Mouse (Mus musculus) cerebellum, adult 9-10 months (tissue): ENCODE data around the gene Pcbp4.
"Not testable (repeated sequence)": the region's sequence is repeated elsewhere in the genome, so short reads cannot be mapped to it uniquely, and the experiment has no call there.

Source experiments
- DNase-seq: peaks from one replicate; pipeline ENCODE4 v3.0.0; 2022

Pcbp4 gene

GRCm38 (mm10) chr9:106482578-106483115, 29.6 kb downstream of the Pcbp4 start:
- DNase-seq: no peak

- DNase-seq: no peak
Observed at GRCm38 (mm10) chr9:106483136-106483535, 30.0 kb downstream of the Pcbp4 start.

GRCm38 (mm10) chr9:106483606-106484005, 30.5 kb downstream of the Pcbp4 start:
- DNase-seq: no peak

- no peak for DNase-seq
Observed at GRCm38 (mm10) chr9:106485076-106485475, 32.0 kb downstream of the Pcbp4 start.

GRCm38 (mm10) chr9:106487602-106488001, 34.5 kb downstream of the Pcbp4 start:
- not testable (repeated sequence) for DNase-seq

- DNase-seq: no peak
Observed at GRCm38 (mm10) chr9:106499667-106500066, 46.6 kb downstream of the Pcbp4 start, which contains the start of gene Iqcf1. TSS of gene Iqcf1 (plus strand) at chr9:106499967.

- no peak for DNase-seq
Observed at GRCm38 (mm10) chr9:106501846-106502245, 48.8 kb downstream of the Pcbp4 start.

- no peak for DNase-seq
Observed at GRCm38 (mm10) chr9:106504246-106504645, 51.2 kb downstream of the Pcbp4 start.

- no peak for DNase-seq
Observed at GRCm38 (mm10) chr9:106509356-106509755, 56.3 kb downstream of the Pcbp4 start.

GRCm38 (mm10) chr9:106512729-106513450, 59.8 kb downstream of the Pcbp4 start:
- DNase-seq: no peak

- DNase-seq: no peak
Observed at GRCm38 (mm10) chr9:106513566-106513965, 60.5 kb downstream of the Pcbp4 start.
